In the genomic region with DNA sequence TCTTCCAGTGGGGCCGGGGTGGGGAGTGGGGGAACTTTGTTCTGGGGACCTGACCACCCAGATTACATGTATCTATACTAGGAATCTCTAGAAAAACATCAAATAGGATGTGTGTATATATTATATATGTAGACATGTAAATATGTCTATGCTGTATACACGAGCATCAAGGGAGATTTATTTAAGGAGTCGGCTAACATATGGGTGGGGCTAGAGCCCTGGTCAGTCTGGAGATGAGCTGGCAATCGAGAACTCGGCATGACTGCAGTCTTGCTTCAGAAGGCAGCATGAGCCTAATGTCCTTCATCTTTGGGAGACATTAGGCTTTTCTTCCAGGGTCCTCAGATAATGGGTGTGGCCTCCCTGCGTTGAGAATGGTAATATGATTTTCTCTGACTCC, we compare ENCODE assay signal across 16 mouse cellular contexts.
"Had no signal": no experiment of that assay in that cellular context is flagged by ENCODE, and none has a peak within 500 bp of the region (broad histone marks: within the 10 kb centered on the region; RNA-seq: fewer than 3 reads in every experiment).

No protein-coding gene starts in this region.

- DNase-seq: liver, embryonic 13.5 days; liver, postnatal 0 days; lung, postnatal 14 days; lung, postnatal 36 days; right cerebral cortex, postnatal 14 days; thymus, adult 2 months; thymus, postnatal 25 days; thymus, postnatal 4 days had no signal

- H3K27ac ChIP-seq: liver, embryonic 13.5 days; liver, embryonic 15.5 days; macrophage; midbrain, embryonic 13.5 days; midbrain, embryonic 15.5 days; neural tube, embryonic 12.5 days; stomach, embryonic 15.5 days had no signal

- H3K9me3 ChIP-seq: liver, embryonic 13.5 days; liver, embryonic 15.5 days; megakaryocyte, embryonic 14.5 days; midbrain, embryonic 13.5 days; midbrain, embryonic 15.5 days; neural tube, embryonic 12.5 days; stomach, embryonic 15.5 days had no signal

- H3K4me2 ChIP-seq: liver, embryonic 13.5 days; liver, embryonic 15.5 days; midbrain, embryonic 11.5 days; midbrain, embryonic 13.5 days; midbrain, embryonic 15.5 days; neural tube, embryonic 12.5 days; stomach, embryonic 15.5 days had no signal

- H3K9ac ChIP-seq: liver, embryonic 13.5 days; liver, embryonic 15.5 days; liver, postnatal 0 days; midbrain, embryonic 13.5 days; midbrain, embryonic 15.5 days; neural tube, embryonic 12.5 days; stomach, embryonic 15.5 days had no signal

- H3K36me3 ChIP-seq: liver, embryonic 13.5 days; liver, embryonic 15.5 days; midbrain, embryonic 13.5 days; midbrain, embryonic 15.5 days; neural tube, embryonic 12.5 days; stomach, embryonic 15.5 days had no signal

- ATAC-seq: liver, postnatal 0 days; midbrain, embryonic 13.5 days; midbrain, embryonic 15.5 days had no signal

- H3K4me1 ChIP-seq: liver, embryonic 13.5 days; liver, embryonic 15.5 days; midbrain, embryonic 13.5 days; midbrain, embryonic 15.5 days; neural tube, embryonic 12.5 days; stomach, embryonic 15.5 days had no signal

- H3K27me3 ChIP-seq: liver, embryonic 13.5 days; liver, embryonic 15.5 days; megakaryocyte, embryonic 14.5 days; midbrain, embryonic 13.5 days; midbrain, embryonic 15.5 days; neural tube, embryonic 12.5 days; stomach, embryonic 15.5 days had no signal

- H3K4me3 ChIP-seq: liver, embryonic 13.5 days; liver, embryonic 15.5 days; megakaryocyte, embryonic 14.5 days; midbrain, embryonic 13.5 days; midbrain, embryonic 15.5 days; neural tube, embryonic 12.5 days; stomach, embryonic 15.5 days had no signal
